Mouse (Mus musculus) C2C12 (cell line): ENCODE measurements around the gene Lypd4.

Source experiments
- CTCF ChIP-seq: IDR thresholded peaks from one replicate; pipeline ENCODE4 v1.5.1; 2011; ENCODE audit not compliant: control insufficient read depth, insufficient read depth, insufficient read length
- MAX ChIP-seq: IDR thresholded peaks from one replicate; pipeline ENCODE4 v1.6.1; 2011; ENCODE audit warnings: mild to moderate bottlenecking, control low read depth
- MYOG ChIP-seq: IDR thresholded peaks from one replicate; pipeline ENCODE4 v1.6.1; 2011; ENCODE audit not compliant: control insufficient read depth, insufficient read length; ENCODE audit errors: extremely low read depth

DNA sequence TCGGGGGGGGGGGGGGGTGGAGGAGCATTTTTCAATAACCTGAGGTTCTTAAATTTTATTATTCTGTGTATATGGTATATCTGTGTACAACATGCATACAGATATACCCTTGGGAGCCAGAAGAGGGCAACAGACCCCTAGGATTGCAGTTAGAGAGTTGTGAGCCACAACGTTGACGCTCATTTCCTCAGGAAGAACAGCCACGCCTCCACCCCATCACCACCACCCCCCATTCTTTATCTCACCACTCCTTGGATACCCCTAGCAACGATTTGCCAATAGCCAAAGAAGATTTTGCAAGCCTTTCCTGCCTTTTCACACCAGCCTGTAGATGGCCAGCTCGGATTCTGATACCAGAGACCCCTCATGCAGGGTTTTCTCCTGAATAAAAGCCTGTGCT is 24.0 kb downstream of the Lypd4 start:
- TF ChIP-seq CTCF = no peak
- no peak for TF ChIP-seq MAX
- TF ChIP-seq MYOG = no peak
